In genomic region chr1:23922530-23922884, GRCm38 (mm10) we compare ENCODE assay signal across 8 mouse cellular contexts. TPM values are rescaled to one million over a fixed set of nuclear protein-coding genes. Genes with fewer than 3 reads are reported as not detected.
DNase-seq lines count a peak whose midpoint lies in the region; ATAC-seq and TF ChIP-seq lines count a peak whose summit lies in the region.

No protein-coding gene starts in this region.

- no peak for DNase-seq in heart, postnatal 0 days (ENCODE audit: low spot score)
- DNase-seq in heart, adult 9 months (ENCODE audit: low spot score in 2 of 2), result no peak
- DNase-seq in hindbrain, embryonic 11.5 days (ENCODE audit: low spot score), result no peak
- no peak for DNase-seq in midbrain, embryonic 11.5 days (ENCODE audit: low spot score, missing footprints)
- no peak for DNase-seq in adrenal gland, postnatal 25 days
- DNase-seq in layer of hippocampus, postnatal 36 days, result no peak
- DNase-seq in ovary, postnatal 36 days (ENCODE audit: low spot score), result no peak

- H3K27ac ChIP-seq in heart, postnatal 0 days (ENCODE audit: low read depth), result peak overlapping the region; percentile 98; the same call in 1 of the 2 replicates
- H3K27ac ChIP-seq in bone marrow macrophage, adult 2 months (ENCODE audit: insufficient read depth, low read depth, low read length), result no peak overlapping the region
- H3K27ac ChIP-seq in hindbrain, embryonic 11.5 days (ENCODE audit: low read depth, low read length), result no peak overlapping the region
- H3K27ac ChIP-seq in midbrain, embryonic 11.5 days (ENCODE audit: low read depth, low read length), result no peak overlapping the region

- peak overlapping the region; percentile 76 for H3K4me2 ChIP-seq in heart, postnatal 0 days (ENCODE audit: low read depth, low read length)
- H3K4me2 ChIP-seq in hindbrain, embryonic 11.5 days (replicated peaks; ENCODE audit: low read depth, low read length), result peak overlapping the region; percentile 30
- peak overlapping the region; percentile 74 for H3K4me2 ChIP-seq in midbrain, embryonic 11.5 days

- 29% methylated on average over 9 of the region's 9 CpGs for WGBS in heart, postnatal 0 days
- 31% methylated on average over 9 of the region's 9 CpGs for WGBS in hindbrain, embryonic 11.5 days
- WGBS in midbrain, embryonic 11.5 days, result 29% methylated on average over 9 of the region's 9 CpGs

- TF ChIP-seq POLR2A in bone marrow macrophage, adult 2 months (IDR thresholded peaks at IDR 0.05; ENCODE audit: borderline replicate concordance, low read depth, low read length), result 0 out of 2 replicates have a peak, but pooled peaks have one; percentile 17

- H3K4me1 ChIP-seq in heart, postnatal 0 days (ENCODE audit: control insufficient read depth, insufficient read depth), result peaks cover 23% of the 10 kb centered on the region
- peaks cover 8% of the 10 kb centered on the region for H3K4me1 ChIP-seq in bone marrow macrophage, adult 2 months (ENCODE audit: control insufficient read depth, insufficient read depth, low read length)
- no peaks in the 10 kb centered on the region; the same call in 1 of the 2 replicates for H3K4me1 ChIP-seq in hindbrain, embryonic 11.5 days (replicated peaks; ENCODE audit: control insufficient read depth, insufficient read depth, low read length)
- peaks cover 3% of the 10 kb centered on the region; the same call in 1 of the 2 replicates for H3K4me1 ChIP-seq in midbrain, embryonic 11.5 days (ENCODE audit: control insufficient read depth, insufficient read depth, low read length)

- no peaks in the 10 kb centered on the region for H3K36me3 ChIP-seq in heart, postnatal 0 days (replicated peaks; ENCODE audit: control insufficient read depth, insufficient read depth, low read length)
- H3K36me3 ChIP-seq in hindbrain, embryonic 11.5 days (ENCODE audit: control insufficient read depth, insufficient read depth, low read length), result no peaks in the 10 kb centered on the region
- no peaks in the 10 kb centered on the region for H3K36me3 ChIP-seq in midbrain, embryonic 11.5 days (ENCODE audit: control insufficient read depth, insufficient read depth, low read length)

- peaks cover 15% of the 10 kb centered on the region for H3K9me3 ChIP-seq in heart, postnatal 0 days (replicated peaks; ENCODE audit: control insufficient read depth, low read length)
- H3K9me3 ChIP-seq in hindbrain, embryonic 11.5 days (ENCODE audit: control insufficient read depth, low read length), result no peaks in the 10 kb centered on the region
- H3K9me3 ChIP-seq in midbrain, embryonic 11.5 days (ENCODE audit: control insufficient read depth, low read length), result no peaks in the 10 kb centered on the region; the same call in 1 of the 2 replicates

- no peak for TF ChIP-seq EP300 in heart, postnatal 0 days (IDR thresholded peaks at IDR 0.05; ENCODE audit: low read depth)

- H3K27me3 ChIP-seq in heart, postnatal 0 days (ENCODE audit: control insufficient read depth, insufficient read depth, low read length), result no peaks in the 10 kb centered on the region
- no peaks in the 10 kb centered on the region for H3K27me3 ChIP-seq in hindbrain, embryonic 11.5 days (ENCODE audit: control insufficient read depth, insufficient read depth, low read length)
- no peaks in the 10 kb centered on the region for H3K27me3 ChIP-seq in midbrain, embryonic 11.5 days (ENCODE audit: control insufficient read depth, insufficient read depth, low read length)

- no peak for ATAC-seq in heart, postnatal 0 days (ENCODE audit: insufficient read depth, low read depth)
- peak; percentile 42 for ATAC-seq in hindbrain, embryonic 11.5 days (ENCODE audit: low FRiP score)
- ATAC-seq in midbrain, embryonic 11.5 days (ENCODE audit: low FRiP score), result no peak

- H3K4me3 ChIP-seq in heart, postnatal 0 days (ENCODE audit: low read depth, low read length), result peak overlapping the region; percentile 90
- peak overlapping the region; percentile 54 for H3K4me3 ChIP-seq in bone marrow macrophage, adult 2 months (ENCODE audit: insufficient read depth, low read length)
- peak overlapping the region; percentile 83 for H3K4me3 ChIP-seq in hindbrain, embryonic 11.5 days (ENCODE audit: low read depth, low read length)
- peak overlapping the region; percentile 91 for H3K4me3 ChIP-seq in midbrain, embryonic 11.5 days (ENCODE audit: low read depth, low read length)

- H3K9ac ChIP-seq in heart, postnatal 0 days (replicated peaks; ENCODE audit: low read depth, low read length), result peak overlapping the region; percentile 95; the same call in 1 of the 2 replicates
- H3K9ac ChIP-seq in hindbrain, embryonic 11.5 days (ENCODE audit: low read depth, low read length), result peak overlapping the region; percentile 90; the same call in 1 of the 2 replicates
- H3K9ac ChIP-seq in midbrain, embryonic 11.5 days (ENCODE audit: low read length), result peak overlapping the region; percentile 90; the same call in 1 of the 2 replicates

- no peak for TF ChIP-seq CTCF in heart, postnatal 0 days (IDR thresholded peaks at IDR 0.05; ENCODE audit: low read depth)
- TF ChIP-seq CTCF in bone marrow macrophage, adult 2 months (IDR thresholded peaks at IDR 0.05; ENCODE audit: low read depth, low read length), result no peak

RNA-seq across cellular contexts. Expression of gene Smap1, which starts 0.4 kb away (rescaled TPM):
- total RNA-seq in heart, postnatal 0 days (2014; rRNA removed; ENCODE audit: low replicate concordance), result 25.4 and 27.4 TPM in 2 replicates
- polyA plus RNA-seq in heart, postnatal 0 days (2015; fragmentation: Nextera tagmentation; extraction: Ambion mirVana), result 23.0 and 27.8 TPM in 2 replicates
- 42.3 and 52.5 TPM in 2 replicates for polyA plus RNA-seq in bone marrow macrophage, adult 2 months (2012; ENCODE audit: insufficient read depth, insufficient read length, missing spikeins)
- polyA plus RNA-seq in hindbrain, embryonic 11.5 days (2014; fragmentation: Nextera tagmentation; extraction: Ambion mirVana), result 59.1 and 60.9 TPM in 2 replicates
- 58.7 and 63.3 TPM in 2 replicates for polyA plus RNA-seq in midbrain, embryonic 11.5 days (2014; fragmentation: Nextera tagmentation; extraction: Ambion mirVana)
- total RNA-seq in adrenal gland, postnatal 25 days (2021), result 76.1 and 97.5 TPM in 2 replicates
- 100 to 1,000 TPM; 136 to 152 TPM for total RNA-seq in layer of hippocampus, postnatal 36 days (2021)
